Mouse (Mus musculus): ENCODE data around the gene Gli2. TPM values are rescaled to one million over a fixed set of nuclear protein-coding genes. Genes with fewer than 3 reads are reported as not detected.
A peak's percentile ranks its signal among the peaks of the same experiment; 100 is the strongest.

The Gli2 gene
- polyA plus RNA-seq (2014; fragmentation: Nextera tagmentation; extraction: Ambion mirVana) = 11.4 and 11.6 TPM in 2 replicates

DNA sequence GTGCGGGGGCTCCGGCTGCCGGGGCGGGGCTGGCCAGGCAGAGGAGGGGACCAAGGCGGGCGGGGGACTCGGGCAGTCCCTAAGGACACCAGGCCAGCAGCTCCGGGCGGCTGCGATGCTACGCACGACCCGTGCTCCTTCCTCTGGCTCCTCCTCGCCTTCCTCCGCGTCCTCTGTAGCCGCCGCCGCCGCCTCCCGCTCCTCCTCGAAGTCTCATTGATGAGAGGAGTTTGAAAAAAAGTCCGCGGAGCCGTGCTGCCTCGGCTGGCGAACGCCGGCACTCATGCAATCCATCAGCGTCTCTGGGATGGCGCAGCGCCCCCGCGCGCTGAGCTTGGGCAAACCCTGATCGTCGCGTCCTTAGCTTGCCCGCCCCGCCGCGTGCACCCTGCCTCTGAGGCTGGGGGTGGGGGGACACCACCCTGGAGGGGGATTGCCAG is at the start of gene Gli2:
Gene Gli2, minus strand, starts transcription at position 218 of the 440 bp plus-strand sequence.
- H3K9me3 ChIP-seq (ENCODE audit: control insufficient read depth, low read length) = no peaks in the 10 kb centered on the region
- H3K27ac ChIP-seq (ENCODE audit: low read depth) = peak within 1 kb of the TSS; percentile 88
- H3K4me2 ChIP-seq (ENCODE audit: low read length) = peak within 1 kb of the TSS; percentile 83
- under 1% methylated on average over 37 of the region's 42 CpGs for WGBS
- peak within 1 kb of the TSS; percentile 63 for H3K4me3 ChIP-seq (ENCODE audit: low read depth, low read length)
- DNase-seq (ENCODE audit: low spot score) = peak; percentile 91
- peaks cover 37% of the 10 kb centered on the region for H3K4me1 ChIP-seq (replicated peaks; ENCODE audit: control insufficient read depth, insufficient read depth, low read length)
- peak; percentile 83 for ATAC-seq (replicated peaks; ENCODE audit: low FRiP score, low TSS enrichment, low read depth)
- H3K27me3 ChIP-seq (replicated peaks; ENCODE audit: control insufficient read depth, insufficient read depth, low read length) = peaks cover 20% of the 10 kb centered on the region
- peak within 1 kb of the TSS; percentile 72 for H3K9ac ChIP-seq (ENCODE audit: low read length)
- H3K36me3 ChIP-seq (ENCODE audit: control insufficient read depth, insufficient read depth, low read length) = no peaks in the 10 kb centered on the region

DNA sequence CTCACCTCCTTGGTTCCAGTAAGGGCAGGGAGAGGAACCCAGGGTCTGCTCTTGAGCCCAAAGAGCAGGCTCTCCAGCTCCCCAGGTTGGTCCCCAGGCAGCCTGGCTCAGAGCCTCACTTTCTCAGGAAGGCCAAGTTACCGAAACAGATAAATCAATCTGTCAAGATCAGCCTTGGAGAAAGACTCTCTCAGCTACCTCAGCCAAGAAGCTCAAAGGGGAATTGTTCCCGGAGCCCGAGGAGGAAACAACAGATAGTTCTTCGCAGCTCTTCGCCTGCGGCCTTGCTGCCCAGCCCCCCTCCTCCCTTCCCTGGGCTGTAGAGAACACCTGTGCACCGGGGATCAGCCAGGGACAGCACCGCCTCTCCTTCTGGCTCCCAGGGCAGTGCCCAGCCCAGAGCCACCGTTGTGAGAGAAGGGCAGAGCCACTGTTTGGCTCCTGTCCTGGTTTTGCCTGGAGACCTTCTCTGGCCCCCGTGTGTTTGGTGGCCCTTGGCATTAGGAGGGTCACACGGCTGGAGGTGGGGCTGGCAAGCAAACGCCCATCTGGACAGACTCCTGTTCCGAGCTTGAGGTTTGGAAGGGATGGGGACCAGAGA is 44.6 kb upstream of the Gli2 start:
- DNase-seq (ENCODE audit: low spot score) (no peak), ATAC-seq (replicated peaks; ENCODE audit: low FRiP score, low TSS enrichment, low read depth) (no peak)
- H3K27me3 ChIP-seq (replicated peaks; ENCODE audit: control insufficient read depth, insufficient read depth, low read length) = no peaks in the 10 kb centered on the region
- H3K27ac ChIP-seq (ENCODE audit: low read depth) = no peak overlapping the region
- no peak overlapping the region for H3K4me3 ChIP-seq (ENCODE audit: low read depth, low read length)
- no peak overlapping the region for H3K4me2 ChIP-seq (ENCODE audit: low read length)
- WGBS = 40% methylated on average over 12 of the region's 13 CpGs
- H3K9me3 ChIP-seq (ENCODE audit: control insufficient read depth, low read length) = 0 out of 2 replicates have a peak, but pooled peaks cover 3% of the 10 kb centered on the region
- no peak overlapping the region for H3K9ac ChIP-seq (ENCODE audit: low read length)
- H3K4me1 ChIP-seq (replicated peaks; ENCODE audit: control insufficient read depth, insufficient read depth, low read length) = 0 out of 2 replicates have a peak, but pooled peaks cover 4% of the 10 kb centered on the region
- no peaks in the 10 kb centered on the region for H3K36me3 ChIP-seq (ENCODE audit: control insufficient read depth, insufficient read depth, low read length)

DNA sequence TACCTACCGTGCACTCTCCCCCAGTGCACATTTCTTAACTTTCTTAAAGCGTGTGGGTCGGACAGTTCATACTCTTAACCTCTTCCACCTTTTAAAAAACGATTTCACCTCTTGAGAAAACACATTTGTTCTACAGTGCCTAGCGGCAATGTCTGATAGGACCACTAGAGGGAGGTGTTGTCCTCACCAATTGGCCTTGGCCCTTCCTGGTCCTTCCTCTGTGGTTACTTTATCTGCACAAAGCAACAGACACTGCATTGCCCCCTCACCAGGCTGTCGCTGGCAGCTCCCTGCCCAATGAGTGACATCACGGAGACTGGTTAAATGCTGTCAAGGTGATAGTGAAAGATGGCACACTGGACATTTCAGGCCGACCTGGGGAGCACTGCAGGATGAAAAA is 40.3 kb upstream of the Gli2 start:
- 0 out of 2 replicates have a peak, but pooled peaks cover 3% of the 10 kb centered on the region for H3K9me3 ChIP-seq (ENCODE audit: control insufficient read depth, low read length)
- H3K9ac ChIP-seq (ENCODE audit: low read length) = no peak overlapping the region
- H3K27me3 ChIP-seq (replicated peaks; ENCODE audit: control insufficient read depth, insufficient read depth, low read length) = no peaks in the 10 kb centered on the region
- no peak overlapping the region for H3K27ac ChIP-seq (ENCODE audit: low read depth)
- no peaks in the 10 kb centered on the region for H3K36me3 ChIP-seq (ENCODE audit: control insufficient read depth, insufficient read depth, low read length)
- ATAC-seq (replicated peaks; ENCODE audit: low FRiP score, low TSS enrichment, low read depth) (no peak), DNase-seq (ENCODE audit: low spot score) (peak; percentile 84)
- H3K4me1 ChIP-seq (replicated peaks; ENCODE audit: control insufficient read depth, insufficient read depth, low read length) = 0 out of 2 replicates have a peak, but pooled peaks cover 4% of the 10 kb centered on the region
- WGBS = 13% methylated on average over 8 of the region's 8 CpGs
- H3K4me3 ChIP-seq (ENCODE audit: low read depth, low read length) = no peak overlapping the region
- H3K4me2 ChIP-seq (ENCODE audit: low read length) = no peak overlapping the region

DNA sequence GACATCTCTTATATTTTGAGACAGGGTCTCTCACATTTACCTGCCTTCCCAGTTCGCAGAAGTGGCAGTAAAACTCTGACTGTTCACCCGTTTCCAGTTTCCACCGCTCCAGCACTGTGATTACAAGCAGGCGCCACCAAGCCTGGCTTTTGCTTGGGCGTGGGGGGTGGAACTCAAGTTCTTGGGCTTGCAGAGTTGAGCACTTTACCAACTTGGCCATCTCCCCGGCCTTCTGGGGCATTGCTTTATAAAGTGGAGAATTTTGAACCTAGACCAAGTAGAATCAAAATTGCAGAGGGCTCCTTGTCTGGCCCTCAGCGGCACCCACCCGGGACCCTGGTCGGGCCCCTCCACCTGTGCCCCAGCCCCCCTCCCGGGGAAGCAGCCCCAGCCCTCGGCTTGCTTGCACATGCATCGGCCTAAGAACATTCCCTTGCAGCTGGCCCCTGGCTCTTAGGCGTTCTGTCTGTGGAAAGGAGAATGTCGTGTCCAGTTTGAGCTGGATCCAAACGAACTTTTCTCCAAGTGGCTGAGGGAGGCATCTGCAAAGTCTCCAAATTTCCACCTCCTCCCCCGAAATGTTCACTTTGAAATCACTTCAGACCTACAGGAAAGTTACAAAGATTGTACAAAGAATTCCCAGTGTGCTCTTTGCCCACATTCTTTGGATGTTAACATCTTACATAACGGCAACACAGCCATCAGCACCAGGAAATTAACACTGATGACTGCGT is 36.6 kb upstream of the Gli2 start:
- Histone ChIP-seq H3K4me2 (ENCODE audit: low read length) (no peak overlapping the region), H3K36me3 (ENCODE audit: control insufficient read depth, insufficient read depth, low read length) (no peaks in the 10 kb centered on the region), H3K27ac (ENCODE audit: low read depth) (no peak overlapping the region), H3K9ac (ENCODE audit: low read length) (no peak overlapping the region), H3K27me3 (replicated peaks; ENCODE audit: control insufficient read depth, insufficient read depth, low read length) (no peaks in the 10 kb centered on the region), H3K9me3 (ENCODE audit: control insufficient read depth, low read length) (0 out of 2 replicates have a peak, but pooled peaks cover 3% of the 10 kb centered on the region), H3K4me1 (replicated peaks; ENCODE audit: control insufficient read depth, insufficient read depth, low read length) (no peaks in the 10 kb centered on the region), H3K4me3 (ENCODE audit: low read depth, low read length) (no peak overlapping the region)
- WGBS = 64% methylated on average over 18 of the region's 18 CpGs
- ATAC-seq (replicated peaks; ENCODE audit: low FRiP score, low TSS enrichment, low read depth) (no peak), DNase-seq (ENCODE audit: low spot score) (no peak)

DNA sequence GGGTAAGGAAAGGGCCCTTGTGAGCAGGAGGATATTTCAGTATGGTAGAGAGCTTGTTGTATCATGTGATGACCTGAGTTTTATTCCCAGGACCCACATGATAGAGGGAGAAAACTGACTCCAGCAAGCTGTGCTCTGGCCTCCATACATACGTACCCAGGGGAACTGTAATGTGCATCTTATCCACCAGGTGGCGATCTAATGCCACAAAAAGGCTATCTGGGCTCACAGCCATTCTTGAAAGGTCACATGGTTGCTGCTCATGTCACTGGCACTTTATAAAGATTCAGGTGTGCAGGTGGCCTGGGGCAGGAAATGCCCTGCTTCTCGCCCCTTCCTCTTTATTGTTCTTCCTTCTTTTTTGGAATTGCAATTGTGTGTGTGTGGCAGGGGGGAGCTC is 34.1 kb upstream of the Gli2 start:
- no peaks in the 10 kb centered on the region for H3K27me3 ChIP-seq (replicated peaks; ENCODE audit: control insufficient read depth, insufficient read depth, low read length)
- H3K4me2 ChIP-seq (ENCODE audit: low read length) = no peak overlapping the region
- H3K9me3 ChIP-seq (ENCODE audit: control insufficient read depth, low read length) = no peaks in the 10 kb centered on the region
- no peak overlapping the region for H3K27ac ChIP-seq (ENCODE audit: low read depth)
- H3K4me1 ChIP-seq (replicated peaks; ENCODE audit: control insufficient read depth, insufficient read depth, low read length) = no peaks in the 10 kb centered on the region
- H3K9ac ChIP-seq (ENCODE audit: low read length) = no peak overlapping the region
- H3K4me3 ChIP-seq (ENCODE audit: low read depth, low read length) = no peak overlapping the region
- ATAC-seq (replicated peaks; ENCODE audit: low FRiP score, low TSS enrichment, low read depth) (no peak), DNase-seq (ENCODE audit: low spot score) (peak; percentile 91)
- no peaks in the 10 kb centered on the region for H3K36me3 ChIP-seq (ENCODE audit: control insufficient read depth, insufficient read depth, low read length)
- WGBS = 23% methylated on average over 3 of the region's 3 CpGs

DNA sequence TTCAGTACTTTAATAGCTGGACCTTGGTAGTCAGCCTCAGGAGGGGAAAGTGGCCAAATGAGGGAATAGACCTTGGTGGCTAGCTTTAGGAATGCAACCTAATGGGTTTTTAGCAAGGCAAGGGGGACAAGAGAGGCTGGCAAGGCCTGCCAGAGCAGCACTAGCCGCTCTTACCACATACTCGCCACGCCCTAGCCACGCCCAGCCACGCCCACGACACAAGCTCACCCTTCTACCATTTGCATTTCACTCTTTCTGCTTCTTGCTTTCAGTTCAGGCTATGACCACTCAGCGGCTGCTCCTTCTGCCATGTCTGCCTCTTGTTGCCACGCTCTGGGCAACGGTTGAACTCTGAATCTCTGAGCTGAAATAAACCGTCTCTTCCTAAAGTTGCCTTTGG is 32.4 kb upstream of the Gli2 start:
- Histone ChIP-seq H3K27me3 (replicated peaks; ENCODE audit: control insufficient read depth, insufficient read depth, low read length) (no peaks in the 10 kb centered on the region), H3K9me3 (ENCODE audit: control insufficient read depth, low read length) (no peaks in the 10 kb centered on the region), H3K36me3 (ENCODE audit: control insufficient read depth, insufficient read depth, low read length) (no peaks in the 10 kb centered on the region), H3K9ac (ENCODE audit: low read length) (no peak overlapping the region), H3K4me1 (replicated peaks; ENCODE audit: control insufficient read depth, insufficient read depth, low read length) (no peaks in the 10 kb centered on the region), H3K27ac (ENCODE audit: low read depth) (no peak overlapping the region), H3K4me3 (ENCODE audit: low read depth, low read length) (no peak overlapping the region), H3K4me2 (ENCODE audit: low read length) (no peak overlapping the region)
- ATAC-seq (replicated peaks; ENCODE audit: low FRiP score, low TSS enrichment, low read depth) (no peak), DNase-seq (ENCODE audit: low spot score) (no peak)
- 60% methylated on average over 10 of the region's 10 CpGs for WGBS

DNA sequence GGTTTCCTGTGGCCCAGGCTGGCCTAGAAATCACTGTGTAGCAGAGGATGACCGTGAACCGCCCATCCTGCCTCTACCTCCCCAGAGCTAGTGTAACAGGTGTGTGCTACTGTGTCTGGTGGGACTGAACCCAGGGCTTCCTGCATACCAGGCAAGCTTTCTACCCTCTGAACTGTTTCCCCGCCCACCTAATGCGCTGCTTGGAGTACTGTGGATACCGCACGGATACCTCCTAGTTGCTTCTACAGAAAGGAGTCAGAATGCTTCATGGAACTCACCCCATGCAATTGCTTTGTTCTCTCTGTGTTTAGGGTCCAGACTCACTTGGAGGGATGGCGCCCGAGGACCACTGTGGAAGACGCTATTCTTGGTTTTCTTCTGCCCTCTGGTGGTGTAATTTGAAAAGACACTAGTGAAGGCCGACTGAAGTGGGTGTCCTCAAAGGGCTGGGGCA is 30.1 kb upstream of the Gli2 start:
- H3K4me2 ChIP-seq (ENCODE audit: low read length) = no peak overlapping the region
- DNase-seq (ENCODE audit: low spot score) = peak; percentile 79

DNA sequence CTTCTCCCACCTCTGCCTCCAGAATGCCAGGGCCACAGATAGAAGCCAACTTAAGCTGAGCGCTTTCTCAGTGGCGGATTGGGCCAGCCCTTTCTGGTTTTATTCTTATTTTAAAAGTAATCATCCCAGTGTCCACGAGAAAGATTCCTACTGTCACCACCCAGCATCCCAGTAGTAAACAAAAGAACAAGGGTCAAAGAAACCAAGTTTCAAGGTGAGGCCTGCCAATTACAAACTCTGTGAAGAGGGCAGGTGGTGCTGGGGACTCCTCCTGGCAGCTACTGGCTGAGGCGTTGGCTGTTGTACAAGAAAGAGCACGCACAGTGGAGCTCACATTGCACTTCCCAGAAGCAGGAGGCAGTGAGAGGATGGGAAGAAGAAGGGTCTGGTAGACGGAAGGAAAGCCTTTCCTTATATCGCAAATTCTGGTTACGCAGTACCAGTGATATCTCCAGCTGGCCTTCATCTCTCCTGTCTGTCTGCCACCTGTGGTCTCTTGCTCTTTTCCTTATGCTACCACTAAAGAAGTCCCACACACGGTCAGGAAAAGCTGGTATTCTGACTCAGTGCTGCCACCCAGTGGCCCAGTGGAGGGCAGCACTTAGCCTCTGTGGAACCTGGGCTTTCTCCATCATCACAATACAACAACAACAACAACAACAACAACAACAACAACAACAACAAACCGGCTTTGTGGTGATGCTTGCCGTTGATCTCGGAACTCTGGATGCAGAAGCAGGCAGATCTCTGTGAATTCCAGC is 29.0 kb upstream of the Gli2 start:
- H3K9me3 ChIP-seq (ENCODE audit: control insufficient read depth, low read length) = no peaks in the 10 kb centered on the region
- no peaks in the 10 kb centered on the region for H3K36me3 ChIP-seq (ENCODE audit: control insufficient read depth, insufficient read depth, low read length)
- ATAC-seq (replicated peaks; ENCODE audit: low FRiP score, low TSS enrichment, low read depth) = peak; percentile 66
- H3K4me3 ChIP-seq (ENCODE audit: low read depth, low read length) = no peak overlapping the region
- DNase-seq (ENCODE audit: low spot score) = peak; percentile 87
- WGBS = 38% methylated on average over 12 of the region's 12 CpGs
- no peak overlapping the region for H3K4me2 ChIP-seq (ENCODE audit: low read length)
- H3K4me1 ChIP-seq (replicated peaks; ENCODE audit: control insufficient read depth, insufficient read depth, low read length) = no peaks in the 10 kb centered on the region
- H3K27ac ChIP-seq (ENCODE audit: low read depth) = no peak overlapping the region
- H3K9ac ChIP-seq (ENCODE audit: low read length) = no peak overlapping the region
- 0 out of 2 replicates have a peak, but pooled peaks cover 3% of the 10 kb centered on the region for H3K27me3 ChIP-seq (replicated peaks; ENCODE audit: control insufficient read depth, insufficient read depth, low read length)

More for the DNA sequence above, 30.1 kb upstream of the Gli2 start:
- H3K27me3 ChIP-seq (replicated peaks; ENCODE audit: control insufficient read depth, insufficient read depth, low read length) = 0 out of 2 replicates have a peak, but pooled peaks cover 2% of the 10 kb centered on the region
- peak; percentile 51; the same call in 1 of the 2 replicates for ATAC-seq (replicated peaks; ENCODE audit: low FRiP score, low TSS enrichment, low read depth)
- no peak overlapping the region for H3K27ac ChIP-seq (ENCODE audit: low read depth)
- WGBS = 20% methylated on average over 10 of the region's 10 CpGs
- no peaks in the 10 kb centered on the region for H3K9me3 ChIP-seq (ENCODE audit: control insufficient read depth, low read length)
- H3K4me3 ChIP-seq (ENCODE audit: low read depth, low read length) = no peak overlapping the region
- no peaks in the 10 kb centered on the region for H3K36me3 ChIP-seq (ENCODE audit: control insufficient read depth, insufficient read depth, low read length)
- H3K9ac ChIP-seq (ENCODE audit: low read length) = no peak overlapping the region
- H3K4me1 ChIP-seq (replicated peaks; ENCODE audit: control insufficient read depth, insufficient read depth, low read length) = no peaks in the 10 kb centered on the region

All from intestine, embryonic 14.5 days (tissue).